Mouse (Mus musculus): ENCODE measurements around the gene Rmdn3. TPM values are rescaled to one million over a fixed set of nuclear protein-coding genes. Genes with fewer than 3 reads are reported as not detected.

The Rmdn3 gene
- 10 to 100 TPM; 57.3 to 65.9 TPM for total RNA-seq (2021)
- long read RNA-seq, experiment 1, transcript Rmdn3-201 (13 exons, 2,249 nt): major isoform, 102 of 112 reads
- long read RNA-seq, experiment 1, partial matches to known transcripts: 3 of 112 reads
- long read RNA-seq, experiment 1, other reads (novel, unspliced or antisense): 7 of 112 reads
- long read RNA-seq, experiment 2, transcript Rmdn3-201 (13 exons, 2,249 nt): major isoform, 74 of 78 reads
- long read RNA-seq, experiment 2, partial matches to known transcripts: 0 of 78 reads
- long read RNA-seq, experiment 2, other reads (novel, unspliced or antisense): 4 of 78 reads

- DNase-seq (ENCODE audit: low spot score in 2 of 2): peak; percentile 97
Measured at GRCm38 (mm10) chr2:119156681-119157572, at the start of gene Rmdn3. Gene Rmdn3, minus strand, starts transcription at chr2:119157034.

- no peak for DNase-seq (ENCODE audit: low spot score in 2 of 2)
Measured at GRCm38 (mm10) chr2:119203871-119204460, 47.1 kb upstream of the Rmdn3 start.

GRCm38 (mm10) chr2:119202914-119203453 lies 46.1 kb upstream of the Rmdn3 start:
- no peak for DNase-seq (ENCODE audit: low spot score in 2 of 2)

GRCm38 (mm10) chr2:119198934-119199333 lies 42.1 kb upstream of the Rmdn3 start:
- DNase-seq (ENCODE audit: low spot score in 2 of 2): no peak

- DNase-seq (ENCODE audit: low spot score in 2 of 2): no peak
Measured at GRCm38 (mm10) chr2:119198049-119198448, 41.2 kb upstream of the Rmdn3 start.

- no peak for DNase-seq (ENCODE audit: low spot score in 2 of 2)
Measured at GRCm38 (mm10) chr2:119197493-119197892, 40.7 kb upstream of the Rmdn3 start.

GRCm38 (mm10) chr2:119196316-119197108 lies 39.7 kb upstream of the Rmdn3 start:
- DNase-seq (ENCODE audit: low spot score in 2 of 2): no peak

GRCm38 (mm10) chr2:119194140-119194539 lies 37.3 kb upstream of the Rmdn3 start:
- no peak for DNase-seq (ENCODE audit: low spot score in 2 of 2)

- DNase-seq (ENCODE audit: low spot score in 2 of 2): no peak
Measured at GRCm38 (mm10) chr2:119190969-119191368, 34.1 kb upstream of the Rmdn3 start.

GRCm38 (mm10) chr2:119189029-119189710 lies 32.3 kb upstream of the Rmdn3 start:
- peak; percentile 82 to 90 for DNase-seq (ENCODE audit: low spot score in 2 of 2)

- DNase-seq (ENCODE audit: low spot score in 2 of 2): no peak
Measured at GRCm38 (mm10) chr2:119182914-119183313, 26.1 kb upstream of the Rmdn3 start.

- no peak for DNase-seq (ENCODE audit: low spot score in 2 of 2)
Measured at GRCm38 (mm10) chr2:119177384-119177939, 20.6 kb upstream of the Rmdn3 start.

GRCm38 (mm10) chr2:119176761-119177160 lies 19.9 kb upstream of the Rmdn3 start:
- DNase-seq (ENCODE audit: low spot score in 2 of 2): no peak

- DNase-seq (ENCODE audit: low spot score in 2 of 2): no peak
Measured at GRCm38 (mm10) chr2:119175614-119176013, 18.8 kb upstream of the Rmdn3 start.

GRCm38 (mm10) chr2:119174866-119175265 lies 18.0 kb upstream of the Rmdn3 start:
- DNase-seq (ENCODE audit: low spot score in 2 of 2): no peak

- no peak for DNase-seq (ENCODE audit: low spot score in 2 of 2)
Measured at GRCm38 (mm10) chr2:119173991-119174651, 17.3 kb upstream of the Rmdn3 start, which contains the start of gene Gm14137. Gene Gm14137, plus strand, starts transcription at chr2:119174509.

- peak in 1 of 2 experiments; percentile 24 for DNase-seq (ENCODE audit: low spot score in 2 of 2)
Measured at GRCm38 (mm10) chr2:119172862-119173576, 16.2 kb upstream of the Rmdn3 start.

GRCm38 (mm10) chr2:119172446-119172845 lies 15.6 kb upstream of the Rmdn3 start:
- DNase-seq (ENCODE audit: low spot score in 2 of 2): no peak

All from left cerebral cortex, adult 18-20 months (tissue).